Mouse (Mus musculus): ENCODE measurements around the gene Gm17359.

DNA sequence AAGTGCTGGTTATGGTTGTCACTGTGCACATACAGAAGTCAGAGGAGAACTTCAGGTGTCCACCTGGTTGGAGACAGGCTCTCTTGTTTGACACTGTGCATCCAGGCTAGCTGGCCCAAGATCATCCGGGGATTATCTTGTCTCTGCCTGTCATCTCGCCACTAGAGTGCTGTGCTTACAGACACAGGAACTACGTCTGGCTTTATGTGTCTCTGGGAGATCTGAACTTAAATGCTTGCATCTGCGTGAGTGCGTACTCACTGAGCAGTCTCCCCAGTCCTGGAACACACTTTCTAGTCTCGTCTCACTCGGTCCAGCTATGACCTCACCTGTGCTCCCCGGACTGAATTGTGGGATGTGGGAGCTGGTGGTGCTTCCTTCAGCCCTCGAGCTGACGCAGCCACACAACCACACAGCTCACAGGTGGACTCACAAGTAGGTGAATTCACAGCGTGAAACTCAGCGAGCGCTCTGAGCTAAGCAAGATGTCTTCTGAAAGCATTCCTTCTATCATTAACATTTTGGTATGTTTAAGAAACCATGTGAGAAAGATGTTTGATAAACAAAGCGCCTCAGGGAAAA lies 42.9 kb downstream of the Gm17359 start:
- TF ChIP-seq CHD2 (IDR thresholded peaks at IDR 0.05; ENCODE audit: low read depth, low read length) (no peak), ZC3H11A (IDR thresholded peaks at IDR 0.05; ENCODE audit: borderline replicate concordance, low read depth, low read length) (no peak), HCFC1 (IDR thresholded peaks at IDR 0.05; ENCODE audit: borderline replicate concordance, insufficient read depth, low read length) (no peak), MAFK (IDR thresholded peaks at IDR 0.05; ENCODE audit: insufficient read depth, low read depth, low read length) (no peak)
